Mouse (Mus musculus) kidney, embryonic 15.5 days (tissue): ENCODE measurements at regions not wholly inside any gene's neighbourhood (a gene's known extent, or its start where the extent isn't known, plus 50 kb on each side); places are given as distances from the start of the nearest gene placed in this dataset.

Experiments used
- ATAC-seq: fragments of 200-750 bp; cut with Nextera tagmentation; replicated peaks from 2 replicates; pipeline ENCODE4 v1.8.0; 2017; ENCODE audit warnings: moderate TSS enrichment; ENCODE audit not compliant: low FRiP score
- H3K27ac ChIP-seq: fragments of 300-500 bp; sonication (generic); 2 replicates; pipeline ENCODE4 v1.5.1; 2015; ENCODE audit warnings: mild to moderate bottlenecking, inconsistent platforms
- H3K27me3 ChIP-seq: fragments of 300-500 bp; sonication (generic); 2 replicates; pipeline ENCODE4 v1.6.1; 2015; ENCODE audit warnings: inconsistent platforms
- H3K36me3 ChIP-seq: fragments of 300-500 bp; sonication (generic); 2 replicates; pipeline ENCODE4 v1.6.1; 2015; ENCODE audit warnings: inconsistent platforms
- H3K4me1 ChIP-seq: fragments of 300-500 bp; sonication (generic); 2 replicates; pipeline ENCODE4 v1.6.1; 2015; ENCODE audit warnings: inconsistent platforms
- H3K4me2 ChIP-seq: fragments of 300-500 bp; sonication (generic); 2 replicates; pipeline ENCODE4 v1.6.1; 2015; ENCODE audit warnings: moderate library complexity, mild to moderate bottlenecking, inconsistent platforms
- H3K4me3 ChIP-seq: fragments of 300-500 bp; sonication (generic); replicated peaks from 2 replicates; pipeline ENCODE4 v1.5.1; 2015; ENCODE audit warnings: mild to moderate bottlenecking, inconsistent platforms
- H3K9ac ChIP-seq: fragments of 300-500 bp; sonication (generic); 2 replicates; pipeline ENCODE4 v1.6.1; 2015; ENCODE audit warnings: mild to moderate bottlenecking, inconsistent platforms
- H3K9me3 ChIP-seq: fragments of 300-500 bp; sonication (generic); replicated peaks from 2 replicates; pipeline ENCODE4 v1.6.1; 2016; ENCODE audit warnings: inconsistent platforms
- WGBS: fragments of 180-500 bp; shearing (Covaris S2); methylation state at CpG from one replicate; pipeline ENCODE4 v1.1.7; 2015; ENCODE audit warnings: mixed read lengths; 5-methylcytosine and 5-hydroxymethylcytosine counted together

DNA sequence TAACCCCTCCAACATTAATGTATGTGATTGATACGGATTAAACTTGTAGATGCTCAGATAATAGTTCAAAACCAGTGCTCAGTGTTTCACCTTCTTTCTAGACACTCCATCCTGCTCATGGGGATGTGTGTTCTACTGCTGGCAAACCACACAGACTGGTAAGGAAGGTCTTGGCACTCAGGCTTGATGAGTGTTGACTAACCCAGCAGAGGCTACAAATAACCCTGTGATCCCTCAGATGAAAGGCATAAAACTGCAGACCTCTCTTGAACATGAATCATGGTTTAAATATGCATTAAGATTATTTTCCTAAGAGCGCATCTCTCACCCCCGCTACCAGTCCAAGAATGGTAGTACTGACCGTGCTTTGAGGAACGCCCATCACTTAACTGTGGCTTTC is 83.9 kb upstream of the Cnksr3 start:
- H3K4me1 ChIP-seq: peaks cover 7% of the 10 kb centered on the region
- ATAC-seq: no peak
- no peaks in the 10 kb centered on the region for H3K36me3 ChIP-seq
- H3K4me3 ChIP-seq: no peak overlapping the region
- H3K9me3 ChIP-seq: no peaks in the 10 kb centered on the region
- no peak overlapping the region for H3K27ac ChIP-seq
- H3K27me3 ChIP-seq: no peaks in the 10 kb centered on the region
- H3K4me2 ChIP-seq: no peak overlapping the region
- H3K9ac ChIP-seq: no peak overlapping the region
- WGBS: 95% methylated on average over 5 of the region's 5 CpGs

DNA sequence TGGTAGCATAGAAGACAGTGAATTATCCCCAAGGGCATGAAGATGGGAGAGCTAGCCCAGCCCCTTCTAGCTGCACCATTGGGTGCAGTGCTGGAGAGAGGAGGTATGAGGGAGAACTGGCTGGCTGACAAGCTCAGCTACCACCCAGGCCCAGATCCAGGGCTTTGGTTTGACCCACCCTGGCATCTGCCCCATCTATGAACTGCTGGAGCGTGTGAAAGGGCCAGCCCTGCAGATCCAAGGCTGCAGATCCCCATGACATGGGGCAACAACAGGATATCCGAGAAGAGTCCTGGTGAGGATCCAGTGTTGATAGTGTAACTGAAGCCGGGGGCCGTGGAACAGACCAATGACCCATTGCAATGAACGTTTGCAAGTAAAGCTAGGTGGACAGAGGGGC is 81.2 kb upstream of the Cnksr3 start:
- no peak overlapping the region for H3K9ac ChIP-seq
- ATAC-seq: peak; percentile 94
- peaks cover 17% of the 10 kb centered on the region for H3K4me1 ChIP-seq
- H3K9me3 ChIP-seq: no peaks in the 10 kb centered on the region
- H3K27ac ChIP-seq: 0 out of 2 replicates have a peak overlapping the region, but pooled peaks have one; percentile 9
- no peaks in the 10 kb centered on the region for H3K36me3 ChIP-seq
- WGBS: 26% methylated on average over 5 of the region's 5 CpGs
- no peak overlapping the region for H3K4me2 ChIP-seq
- H3K27me3 ChIP-seq: no peaks in the 10 kb centered on the region
- no peak overlapping the region for H3K4me3 ChIP-seq

GRCm38 (mm10) chr10:7289773-7290411 is 77.9 kb upstream of the Cnksr3 start:
- 46% methylated on average over 10 of the region's 10 CpGs for WGBS
- no peak overlapping the region for H3K4me2 ChIP-seq
- H3K36me3 ChIP-seq: no peaks in the 10 kb centered on the region
- H3K4me1 ChIP-seq: peaks cover 19% of the 10 kb centered on the region
- H3K9me3 ChIP-seq: no peaks in the 10 kb centered on the region
- ATAC-seq: no peak
- H3K9ac ChIP-seq: no peak overlapping the region
- no peak overlapping the region for H3K4me3 ChIP-seq
- no peaks in the 10 kb centered on the region for H3K27me3 ChIP-seq
- H3K27ac ChIP-seq: peak overlapping the region; percentile 78

DNA sequence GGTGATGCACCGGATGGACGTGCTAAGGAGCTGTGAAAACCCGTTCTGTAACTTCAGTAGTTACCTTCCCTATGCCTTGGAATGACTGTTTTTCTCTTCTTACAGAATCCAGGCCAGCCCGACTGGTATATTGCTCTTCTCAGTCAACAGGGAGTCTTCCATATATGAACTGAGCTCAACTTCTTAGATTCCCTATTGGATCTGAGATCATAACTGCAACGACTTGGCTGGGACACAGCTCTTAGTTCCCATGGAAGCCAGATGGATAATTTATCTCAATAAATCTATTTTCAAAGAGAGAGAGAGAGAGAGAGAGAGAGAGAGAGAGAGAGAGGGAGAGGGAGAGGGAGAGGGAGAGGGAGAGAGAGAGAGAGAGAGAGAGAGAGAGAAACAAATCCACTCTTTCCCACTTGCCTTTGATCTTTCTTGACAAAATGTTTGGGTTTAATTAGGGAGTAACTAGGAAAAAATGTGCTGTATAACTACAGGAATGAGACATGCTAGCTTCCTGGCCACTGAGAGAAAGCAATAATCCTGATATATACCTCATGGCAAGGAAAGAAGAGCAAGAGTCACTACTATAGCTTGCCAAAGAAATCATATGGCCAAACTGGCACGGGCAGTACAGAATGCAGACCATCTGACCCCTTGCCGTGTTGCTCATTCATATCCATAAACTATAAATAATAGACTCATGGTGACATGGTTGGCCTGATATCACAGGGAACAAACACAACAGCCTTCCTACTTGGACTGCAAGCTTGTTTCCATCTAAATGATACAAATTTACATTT is 73.3 kb upstream of the Cnksr3 start:
- Histone ChIP-seq H3K27ac (peak overlapping the region; percentile 75), H3K4me2 (no peak overlapping the region), H3K36me3 (no peaks in the 10 kb centered on the region), H3K4me3 (no peak overlapping the region), H3K9ac (no peak overlapping the region), H3K27me3 (no peaks in the 10 kb centered on the region), H3K4me1 (peaks cover 12% of the 10 kb centered on the region), H3K9me3 (no peaks in the 10 kb centered on the region)
- peak; percentile 82 for ATAC-seq
- 67% methylated on average over 7 of the region's 7 CpGs for WGBS

DNA sequence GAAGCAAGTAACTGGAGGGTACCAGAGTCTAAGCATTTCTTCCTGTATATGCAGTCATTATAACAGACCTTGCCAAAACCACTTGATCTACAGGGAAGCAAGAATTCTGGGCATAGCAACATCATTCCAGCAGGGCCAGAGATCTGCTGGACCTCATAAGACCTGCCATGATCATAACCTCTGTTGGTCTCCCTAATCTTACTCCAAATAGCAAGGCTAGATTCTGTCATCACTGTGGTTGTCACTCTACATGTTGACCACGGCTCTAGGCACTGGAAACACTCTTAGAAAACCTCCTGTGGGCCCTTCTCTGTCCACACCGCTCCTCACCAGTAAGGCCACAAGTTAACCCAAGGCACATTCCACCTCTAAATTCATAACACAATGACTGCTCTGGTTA is 68.4 kb upstream of the Cnksr3 start:
- H3K4me3 ChIP-seq: no peak overlapping the region
- no peaks in the 10 kb centered on the region for H3K9me3 ChIP-seq
- H3K4me1 ChIP-seq: peaks cover 3% of the 10 kb centered on the region; the same call in 1 of the 2 replicates
- H3K27ac ChIP-seq: no peak overlapping the region
- ATAC-seq: no peak
- H3K36me3 ChIP-seq: no peaks in the 10 kb centered on the region
- H3K27me3 ChIP-seq: no peaks in the 10 kb centered on the region
- no peak overlapping the region for H3K4me2 ChIP-seq
- no peak overlapping the region for H3K9ac ChIP-seq
- WGBS: 91% methylated on average over 2 of the region's 2 CpGs

- no peak for ATAC-seq
- peak overlapping the region; percentile 64 for H3K27ac ChIP-seq
- 56% methylated on average over 5 of the region's 5 CpGs for WGBS
Measured at GRCm38 (mm10) chr10:7278820-7279219, 66.8 kb upstream of the Cnksr3 start.

DNA sequence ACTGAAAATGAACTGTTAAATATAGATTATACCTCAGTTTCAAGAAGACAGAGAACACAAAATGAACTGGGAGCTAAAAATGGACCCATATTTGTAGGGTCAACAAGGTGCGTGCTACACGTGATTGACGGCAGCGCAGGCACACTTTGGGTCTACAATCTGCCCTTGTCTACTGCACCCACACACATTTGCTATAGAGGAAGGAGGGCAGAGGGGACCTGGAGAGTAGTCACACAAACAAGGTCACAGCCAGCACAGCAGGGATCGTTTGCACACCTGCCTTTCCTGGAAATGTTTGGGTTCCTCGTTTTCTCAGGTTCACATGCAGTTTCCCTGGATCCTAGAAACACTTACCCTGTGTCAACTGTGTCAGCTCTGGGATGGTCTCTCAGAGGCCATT is 63.3 kb upstream of the Cnksr3 start:
- Histone ChIP-seq H3K9ac (no peak overlapping the region), H3K9me3 (no peaks in the 10 kb centered on the region), H3K4me1 (no peaks in the 10 kb centered on the region), H3K27me3 (no peaks in the 10 kb centered on the region), H3K27ac (no peak overlapping the region), H3K36me3 (no peaks in the 10 kb centered on the region), H3K4me3 (no peak overlapping the region), H3K4me2 (no peak overlapping the region)
- 82% methylated on average over 6 of the region's 6 CpGs for WGBS
- no peak for ATAC-seq

More at GRCm38 (mm10) chr10:7278820-7279219, 66.8 kb upstream of the Cnksr3 start:
- Histone ChIP-seq H3K27me3 (no peaks in the 10 kb centered on the region), H3K9me3 (no peaks in the 10 kb centered on the region), H3K36me3 (no peaks in the 10 kb centered on the region), H3K4me1 (no peaks in the 10 kb centered on the region), H3K9ac (no peak overlapping the region), H3K4me3 (no peak overlapping the region), H3K4me2 (no peak overlapping the region)

DNA sequence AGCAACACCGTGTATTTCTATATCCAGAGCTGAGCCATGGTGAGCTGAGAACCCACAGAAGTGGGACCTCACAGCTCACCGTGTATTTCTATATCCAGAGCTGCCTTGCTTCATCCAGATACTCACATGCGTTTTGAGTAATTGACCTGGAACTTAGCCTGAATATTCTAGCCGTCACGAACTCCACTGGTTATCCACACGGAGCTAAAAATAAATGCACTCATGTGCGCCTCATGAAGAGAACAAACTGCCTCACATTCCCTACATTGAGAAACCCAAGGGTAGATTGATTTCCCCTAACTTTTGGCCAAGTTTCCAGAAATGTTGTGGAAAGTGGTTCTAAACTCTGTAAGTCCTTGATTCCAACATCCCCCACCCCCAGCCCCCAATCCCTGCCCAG is 62.4 kb upstream of the Cnksr3 start:
- no peaks in the 10 kb centered on the region for H3K4me1 ChIP-seq
- H3K4me3 ChIP-seq: no peak overlapping the region
- H3K27me3 ChIP-seq: no peaks in the 10 kb centered on the region
- H3K4me2 ChIP-seq: no peak overlapping the region
- WGBS: 71% methylated on average over 7 of the region's 7 CpGs
- H3K36me3 ChIP-seq: no peaks in the 10 kb centered on the region
- H3K9ac ChIP-seq: no peak overlapping the region
- H3K9me3 ChIP-seq: no peaks in the 10 kb centered on the region
- H3K27ac ChIP-seq: no peak overlapping the region
- no peak for ATAC-seq

- Histone ChIP-seq H3K4me3 (no peak overlapping the region), H3K4me1 (no peaks in the 10 kb centered on the region), H3K27ac (no peak overlapping the region), H3K27me3 (no peaks in the 10 kb centered on the region), H3K9me3 (no peaks in the 10 kb centered on the region), H3K36me3 (no peaks in the 10 kb centered on the region), H3K4me2 (no peak overlapping the region), H3K9ac (no peak overlapping the region)
- no peak for ATAC-seq
- 66% methylated on average over 5 of the region's 5 CpGs for WGBS
Measured at GRCm38 (mm10) chr10:7271156-7271555, 59.1 kb upstream of the Cnksr3 start.

DNA sequence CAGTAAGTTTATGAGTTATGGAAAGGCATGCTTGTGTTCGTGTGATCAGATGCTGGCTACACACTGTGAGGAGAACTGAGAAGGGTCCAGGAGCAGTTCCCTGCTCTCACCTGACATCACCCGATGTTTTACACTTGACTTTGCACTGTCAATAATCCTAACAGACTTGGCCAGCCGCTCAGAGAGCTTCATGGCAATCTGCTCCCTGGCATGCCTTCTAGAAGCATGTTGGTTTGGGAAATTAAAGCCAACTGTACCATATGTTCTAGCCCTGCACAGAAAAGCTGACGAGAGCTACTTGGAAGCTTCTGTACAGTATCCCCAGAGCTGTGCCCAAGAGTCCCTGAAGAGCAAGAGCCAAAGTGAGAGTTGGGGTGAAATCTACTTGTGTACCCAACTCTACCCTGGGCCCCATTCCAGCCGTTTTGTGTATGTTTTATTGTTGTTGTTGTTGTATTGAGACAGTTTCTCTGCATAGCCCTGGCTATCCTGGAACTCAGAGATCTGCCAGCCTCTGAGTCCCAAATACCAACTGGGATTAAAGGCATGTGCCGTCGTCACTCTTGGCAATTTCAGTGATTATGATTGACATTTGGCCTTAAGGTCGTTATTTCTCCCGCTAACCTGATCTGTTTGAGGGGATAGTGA is 56.5 kb upstream of the Cnksr3 start:
- no peak overlapping the region for H3K4me2 ChIP-seq
- H3K4me3 ChIP-seq: no peak overlapping the region
- ATAC-seq: no peak
- H3K9me3 ChIP-seq: no peaks in the 10 kb centered on the region
- H3K4me1 ChIP-seq: no peaks in the 10 kb centered on the region
- 76% methylated on average over 9 of the region's 9 CpGs for WGBS
- H3K36me3 ChIP-seq: no peaks in the 10 kb centered on the region
- H3K9ac ChIP-seq: no peak overlapping the region
- no peak overlapping the region for H3K27ac ChIP-seq
- H3K27me3 ChIP-seq: no peaks in the 10 kb centered on the region

DNA sequence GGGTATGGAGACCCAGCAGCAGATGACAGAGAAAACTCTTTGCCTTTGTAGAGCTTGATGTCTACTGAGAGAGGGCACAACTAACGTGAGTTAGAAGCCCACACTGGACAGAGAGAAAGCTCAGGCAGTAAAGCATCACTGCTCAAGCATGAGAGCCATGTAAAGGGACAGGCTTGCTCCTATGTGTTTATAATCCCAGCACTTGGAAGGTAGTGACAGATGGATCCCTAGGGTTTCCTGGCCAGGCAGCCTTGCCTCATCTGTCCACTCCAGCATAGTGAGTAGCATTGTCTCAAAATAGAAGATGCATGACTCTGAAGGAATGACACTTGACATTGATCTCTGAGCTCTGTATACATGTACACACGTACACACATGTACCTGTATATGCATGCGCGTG is 55.9 kb upstream of the Cnksr3 start:
- Histone ChIP-seq H3K9me3 (no peaks in the 10 kb centered on the region), H3K4me2 (no peak overlapping the region), H3K9ac (no peak overlapping the region), H3K36me3 (no peaks in the 10 kb centered on the region), H3K27ac (no peak overlapping the region), H3K4me3 (no peak overlapping the region), H3K27me3 (no peaks in the 10 kb centered on the region), H3K4me1 (no peaks in the 10 kb centered on the region)
- ATAC-seq: 0 out of 2 replicates have a peak, but pooled peaks have one; percentile 33
- WGBS: 81% methylated on average over 4 of the region's 4 CpGs

GRCm38 (mm10) chr10:7267106-7267505 is 55.1 kb upstream of the Cnksr3 start:
- Histone ChIP-seq H3K9me3 (no peaks in the 10 kb centered on the region), H3K36me3 (no peaks in the 10 kb centered on the region), H3K4me1 (no peaks in the 10 kb centered on the region), H3K9ac (no peak overlapping the region), H3K4me3 (no peak overlapping the region), H3K27me3 (no peaks in the 10 kb centered on the region), H3K4me2 (no peak overlapping the region), H3K27ac (no peak overlapping the region)
- 72% methylated on average over 4 of the region's 4 CpGs for WGBS
- ATAC-seq: no peak
